Mouse (Mus musculus): ENCODE results near the gene Sln.
A peak's percentile ranks its signal among the peaks of the same experiment; 100 is the strongest.

GRCm38 (mm10) chr9:53829866-53830209, 20.1 kb upstream of the Sln start:
- no peak for TF ChIP-seq CTCF (IDR thresholded peaks at IDR 0.05; ENCODE audit: extremely low read depth, insufficient read depth, low read length)
- TF ChIP-seq POLR2A (IDR thresholded peaks at IDR 0.05; ENCODE audit: extremely low read depth, insufficient read depth, low read length) = 0 out of 2 replicates have a peak, but pooled peaks have one; percentile 8

Measured in cortical plate, adult 2 months (tissue).